Mouse (Mus musculus) T-helper 17 cell (primary cell): ENCODE measurements at regions not wholly inside any gene's neighbourhood (a gene's known extent, or its start where the extent isn't known, plus 50 kb on each side); places are given as distances from the start of the nearest gene placed in this dataset.

Experiments used
- in situ Hi-C, 2 experiments: fragments of 300-600 bp; cut with MboI, MseI; formaldehyde crosslinking; loops; 1 replicate in 1 of 2; 2 replicates in 1 of 2; pipeline ENCODE4 v1.15.1; 2025; ENCODE audit warnings: high pct_unique_total_duplicates in 2 of 2

GRCm38 (mm10) chr2:147927792-147928670 is 118.7 kb downstream of the Foxa2 start:
- in situ Hi-C loops: no loop called here

- in situ Hi-C loops: no loop called here
Observed at GRCm38 (mm10) chr2:147926861-147927260, 119.9 kb downstream of the Foxa2 start.

GRCm38 (mm10) chr2:147907341-147907740 is 139.4 kb downstream of the Foxa2 start:
- in situ Hi-C loops: no loop called here

GRCm38 (mm10) chr2:147905759-147906740 is 140.7 kb downstream of the Foxa2 start:
- in situ Hi-C loops: no loop called here

GRCm38 (mm10) chr2:147905118-147905517 is 141.7 kb downstream of the Foxa2 start:
- in situ Hi-C loops: no loop called here

- in situ Hi-C loops: no loop called here
Observed at GRCm38 (mm10) chr2:147899236-147899635, 147.5 kb downstream of the Foxa2 start.

GRCm38 (mm10) chr2:147895691-147896090 is 151.1 kb downstream of the Foxa2 start:
- in situ Hi-C loops: no loop called here

- in situ Hi-C loops: no loop called here
Observed at GRCm38 (mm10) chr2:147894213-147894612, 152.6 kb downstream of the Foxa2 start.

GRCm38 (mm10) chr2:147886191-147886590 is 160.6 kb downstream of the Foxa2 start:
- in situ Hi-C loops: no loop called here

- in situ Hi-C loops: no loop called here
Observed at GRCm38 (mm10) chr2:147877907-147878306, 168.9 kb downstream of the Foxa2 start.

GRCm38 (mm10) chr2:147877543-147877904 is 169.2 kb downstream of the Foxa2 start:
- in situ Hi-C loops: no loop called here

- in situ Hi-C loops: no loop called here
Observed at GRCm38 (mm10) chr2:147876708-147877542, 169.8 kb downstream of the Foxa2 start.

- in situ Hi-C loops: no loop called here
Observed at GRCm38 (mm10) chr2:147872972-147873371, 173.8 kb downstream of the Foxa2 start.

- in situ Hi-C loops: no loop called here
Observed at GRCm38 (mm10) chr2:147851186-147851802, 195.5 kb downstream of the Foxa2 start.

- in situ Hi-C loops: no loop called here
Observed at GRCm38 (mm10) chr2:147846968-147847749, 199.6 kb downstream of the Foxa2 start.

- in situ Hi-C loops: no loop called here
Observed at GRCm38 (mm10) chr2:147845256-147845655, 201.5 kb downstream of the Foxa2 start.

- in situ Hi-C loops: no loop called here
Observed at GRCm38 (mm10) chr2:147840936-147841335, 205.8 kb downstream of the Foxa2 start.

- in situ Hi-C loops: no loop called here
Observed at GRCm38 (mm10) chr2:147838613-147839012, 208.2 kb downstream of the Foxa2 start.

- in situ Hi-C loops: no loop called here
Observed at GRCm38 (mm10) chr2:147830551-147830950, 216.2 kb downstream of the Foxa2 start.

GRCm38 (mm10) chr2:147816951-147817350 is 229.8 kb downstream of the Foxa2 start:
- in situ Hi-C loops: no loop called here
